Mouse (Mus musculus): ENCODE data around the gene Onecut1. TPM values are rescaled to one million over a fixed set of nuclear protein-coding genes. Genes with fewer than 3 reads are reported as not detected.
A peak's percentile ranks its signal among the peaks of the same experiment; 100 is the strongest.

The Onecut1 gene
- total RNA-seq, 2 experiments from 2014 or later, result not detected

DNA sequence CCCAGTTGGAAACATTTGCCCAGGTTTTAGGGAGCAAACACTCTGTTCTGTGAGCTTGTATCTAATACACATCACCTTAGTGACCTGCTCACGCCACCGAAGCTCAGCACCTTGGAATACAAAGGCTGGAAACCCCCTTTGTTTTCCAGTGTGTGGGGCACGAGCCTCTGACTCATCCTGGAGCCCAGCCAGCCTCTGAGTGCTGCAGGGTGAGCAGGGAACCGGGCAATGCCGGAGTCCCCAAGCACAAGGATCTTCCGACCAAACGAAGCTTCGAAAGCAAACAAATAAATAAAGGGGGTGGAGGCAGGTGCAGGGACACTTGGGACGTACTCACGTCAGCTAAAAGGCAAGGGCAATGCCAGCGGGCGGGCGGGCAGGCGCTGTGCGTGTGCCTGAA is 47.5 kb downstream of the Onecut1 start:
- ATAC-seq (replicated peaks; ENCODE audit: poor library complexity, severe bottlenecking), result no peak

DNA sequence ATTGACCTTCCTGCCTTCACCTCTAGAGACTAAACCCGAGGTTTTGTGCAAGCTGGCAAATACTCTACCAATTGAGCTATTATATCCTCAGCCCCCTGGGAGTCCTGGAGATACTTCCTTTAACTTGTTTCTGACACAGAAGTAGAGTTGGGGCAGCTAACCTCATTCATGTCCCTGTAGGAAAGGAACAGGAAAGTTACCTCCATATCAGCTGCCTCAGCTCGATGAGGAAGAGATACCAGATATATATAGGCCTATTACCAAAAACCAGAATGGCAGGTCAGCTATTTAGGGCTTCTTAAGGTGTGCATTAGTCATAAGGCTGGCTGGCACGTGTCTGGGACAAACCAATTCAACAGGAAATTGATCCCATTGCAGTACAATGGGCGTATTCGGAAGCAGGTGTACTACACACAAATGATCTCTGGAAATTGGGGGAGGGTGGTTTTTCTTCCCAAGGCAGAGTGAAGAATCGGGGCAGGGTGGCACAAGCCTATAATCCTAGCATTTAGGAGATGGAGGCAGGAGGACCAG is 48.6 kb downstream of the Onecut1 start:
- no peak for ATAC-seq (replicated peaks; ENCODE audit: poor library complexity, severe bottlenecking)

DNA sequence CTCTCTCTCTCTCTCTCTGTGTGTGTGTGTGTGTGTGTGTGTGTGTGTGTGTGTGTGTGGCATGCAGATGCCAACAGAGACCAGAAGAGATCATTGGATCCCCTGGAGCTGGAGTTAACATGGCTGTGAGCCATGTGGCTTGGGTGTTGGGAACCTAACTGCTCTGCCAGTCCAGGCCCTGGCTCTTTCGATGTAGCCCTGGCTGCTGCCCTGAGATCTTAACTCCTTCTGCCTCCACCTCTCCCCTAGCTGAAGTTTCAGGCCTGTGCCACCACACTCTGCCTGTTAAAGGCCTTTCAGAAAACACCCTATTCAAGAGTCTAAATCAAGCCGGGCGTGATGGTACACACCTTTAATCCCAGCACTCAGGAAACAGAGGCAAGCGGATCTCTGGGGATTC is 49.7 kb downstream of the Onecut1 start:
- ATAC-seq (replicated peaks; ENCODE audit: poor library complexity, severe bottlenecking), result no peak

DNA sequence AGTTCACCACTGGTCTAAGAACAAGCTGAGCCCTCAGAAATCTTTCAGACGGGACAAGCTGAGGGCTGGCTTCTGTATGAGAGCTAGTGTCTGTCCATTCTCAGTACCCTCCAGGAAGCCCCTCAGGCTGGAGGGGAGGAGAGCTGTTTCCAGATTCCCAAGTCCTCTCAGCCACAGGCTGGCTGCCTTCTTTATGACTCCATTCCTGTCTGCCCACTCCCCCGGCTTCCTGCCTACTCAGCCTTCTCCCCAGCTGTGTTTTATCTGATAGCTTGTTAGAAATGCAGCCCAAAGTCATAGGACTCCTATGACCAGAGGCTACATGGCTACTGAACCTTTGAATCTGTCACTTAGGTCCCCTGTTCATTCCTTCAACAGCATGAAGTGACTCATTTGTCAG is 50.2 kb downstream of the Onecut1 start:
- ATAC-seq (replicated peaks; ENCODE audit: poor library complexity, severe bottlenecking), result no peak

DNA sequence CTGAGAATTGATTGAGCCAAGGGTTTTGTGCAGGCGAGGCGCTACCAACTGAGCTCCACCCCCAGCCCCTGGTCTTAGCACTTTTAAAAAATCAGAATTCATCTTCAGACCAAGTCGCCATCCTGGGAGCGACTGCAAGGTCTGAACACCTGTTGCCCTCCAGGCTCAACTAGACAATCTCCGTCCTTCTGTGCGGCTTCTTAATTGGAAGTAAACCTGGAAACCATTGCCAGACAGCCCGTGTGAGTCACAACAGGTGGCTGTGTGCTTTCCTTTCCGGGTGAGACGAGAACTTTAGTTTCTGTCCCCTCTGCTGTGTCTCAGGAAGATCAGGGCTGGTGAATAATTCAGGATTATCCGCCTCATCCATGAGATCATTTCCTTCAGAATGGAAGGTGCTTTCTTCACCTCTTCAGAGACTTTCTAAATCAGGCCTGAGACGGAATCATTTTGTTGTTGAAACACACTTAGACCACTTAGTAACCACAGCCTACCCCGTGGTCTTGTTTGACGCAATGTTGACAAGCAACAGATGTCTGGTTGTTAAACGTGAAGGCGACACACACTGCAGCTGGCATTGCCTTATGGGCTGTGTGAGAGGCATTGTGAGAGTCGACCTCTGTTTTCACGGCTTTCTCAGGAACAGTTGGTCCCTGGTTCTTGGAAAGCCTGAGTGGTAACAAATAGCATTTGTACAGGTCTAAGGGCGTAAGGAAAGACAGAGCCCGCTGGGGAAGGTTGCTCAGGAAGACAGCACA is 51.1 kb downstream of the Onecut1 start:
- peak; percentile 73 for ATAC-seq (replicated peaks; ENCODE audit: poor library complexity, severe bottlenecking)

DNA sequence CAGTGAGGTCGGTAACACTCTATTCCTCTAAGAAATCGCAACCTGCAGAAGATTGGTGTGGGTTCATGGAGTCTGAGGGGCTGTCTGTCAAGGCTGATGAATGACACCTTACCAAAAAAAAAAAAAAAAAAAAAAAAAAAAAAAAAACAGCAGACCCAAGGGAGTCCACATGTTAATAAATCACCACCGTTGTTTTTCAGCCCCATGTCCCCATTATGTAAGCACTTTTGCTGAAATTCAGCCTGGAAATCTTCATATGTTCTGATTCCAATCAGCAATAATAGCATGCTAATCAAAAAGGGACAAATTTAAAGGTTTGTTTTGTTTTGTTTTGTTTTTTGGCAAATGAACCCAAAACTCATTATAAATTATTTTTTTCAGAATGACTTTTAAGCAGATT is 53.9 kb downstream of the Onecut1 start:
- ATAC-seq (replicated peaks; ENCODE audit: poor library complexity, severe bottlenecking), result no peak

DNA sequence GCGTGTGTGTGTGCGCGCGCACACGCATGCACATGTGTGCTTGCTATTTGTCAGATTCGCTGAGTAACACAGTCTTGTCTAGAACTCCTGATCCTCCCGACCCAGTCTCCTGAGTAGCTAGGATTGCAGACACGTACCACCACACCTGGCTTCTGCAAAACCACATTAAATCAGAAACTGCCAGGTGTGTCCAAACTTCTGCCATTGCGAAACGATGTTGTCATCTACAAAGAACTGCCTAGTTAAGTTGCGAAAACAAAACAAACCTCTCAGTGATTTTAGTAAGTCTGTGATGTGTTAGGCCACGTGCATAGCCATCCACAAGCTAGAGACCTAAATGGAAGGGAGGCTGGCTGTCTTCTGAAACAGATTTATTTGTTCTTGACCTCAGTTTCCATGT is 58.7 kb downstream of the Onecut1 start:
- ATAC-seq (replicated peaks; ENCODE audit: poor library complexity, severe bottlenecking), result no peak

DNA sequence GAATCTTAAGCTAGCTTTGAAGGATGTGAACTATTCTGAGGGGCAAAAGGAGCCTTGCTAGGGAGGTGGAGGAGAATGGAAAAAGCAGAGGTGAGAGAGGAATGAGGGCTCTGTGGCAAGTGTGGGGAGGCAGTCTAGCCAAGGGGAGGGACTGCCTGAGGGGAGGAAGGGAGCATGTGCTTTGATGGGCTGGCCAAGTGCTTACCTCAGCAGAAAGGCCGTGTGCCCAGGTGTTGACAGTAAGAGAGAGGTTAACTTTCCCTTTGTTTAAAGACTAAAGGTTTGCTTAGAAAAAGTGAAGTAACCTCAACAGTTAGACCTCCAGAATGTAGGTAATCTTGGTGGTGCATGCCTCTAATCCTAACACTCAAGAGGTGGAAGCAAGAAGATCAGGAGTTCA is 59.7 kb downstream of the Onecut1 start:
- no peak for ATAC-seq (replicated peaks; ENCODE audit: poor library complexity, severe bottlenecking)

DNA sequence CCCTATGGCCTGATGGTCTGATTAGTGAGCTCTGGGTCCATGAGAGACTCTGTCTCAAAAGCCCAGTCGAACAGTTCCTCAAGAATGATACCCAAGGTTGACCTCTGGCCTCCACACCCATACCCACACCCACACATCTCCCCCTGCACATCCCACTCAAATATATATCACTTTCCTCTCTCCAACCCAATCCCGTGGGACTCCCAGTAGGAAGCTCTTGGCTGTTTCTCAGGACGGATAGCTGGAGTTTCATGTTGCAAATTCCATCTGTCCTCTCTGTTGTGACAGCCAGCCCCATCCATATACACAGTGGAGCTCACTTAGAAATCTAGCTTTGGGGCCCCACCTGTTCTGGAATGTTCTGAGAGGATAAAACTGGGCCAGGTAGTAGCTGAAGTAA is 61.2 kb downstream of the Onecut1 start:
- ATAC-seq (replicated peaks; ENCODE audit: poor library complexity, severe bottlenecking), result no peak

DNA sequence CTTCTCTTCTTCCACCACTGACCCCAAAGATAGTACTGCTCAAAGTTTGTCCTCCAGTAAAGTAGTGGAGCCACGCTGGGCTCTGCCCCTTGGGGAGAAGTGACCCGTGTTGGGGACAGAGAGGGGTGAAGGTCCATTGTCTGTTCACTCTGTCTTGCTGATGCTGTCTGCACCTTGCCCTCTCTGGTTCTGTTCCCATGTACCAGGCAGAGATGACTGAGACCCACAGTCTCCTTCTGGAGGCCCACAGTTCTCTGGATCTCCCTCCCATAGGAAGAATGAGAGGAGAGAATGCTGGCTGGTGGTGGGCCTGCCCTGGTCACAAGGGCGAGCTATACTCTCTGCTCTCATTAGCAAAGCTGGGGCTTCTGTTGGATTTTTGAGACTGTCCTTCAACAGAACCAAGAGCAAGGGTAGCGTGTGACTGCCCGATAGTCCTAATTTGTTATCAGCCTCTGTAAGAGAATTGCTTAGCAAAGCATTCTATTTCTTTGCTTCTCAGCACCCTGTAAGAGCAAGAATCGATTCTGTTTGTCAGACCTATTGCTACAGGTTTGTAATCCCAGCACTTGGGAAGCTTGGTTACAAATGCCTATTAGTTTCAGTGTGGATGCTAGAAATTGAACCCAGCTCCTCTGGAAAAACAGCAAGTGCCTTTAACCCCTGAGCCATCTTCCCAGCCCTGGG is 61.7 kb downstream of the Onecut1 start:
- no peak for ATAC-seq (replicated peaks; ENCODE audit: poor library complexity, severe bottlenecking)

DNA sequence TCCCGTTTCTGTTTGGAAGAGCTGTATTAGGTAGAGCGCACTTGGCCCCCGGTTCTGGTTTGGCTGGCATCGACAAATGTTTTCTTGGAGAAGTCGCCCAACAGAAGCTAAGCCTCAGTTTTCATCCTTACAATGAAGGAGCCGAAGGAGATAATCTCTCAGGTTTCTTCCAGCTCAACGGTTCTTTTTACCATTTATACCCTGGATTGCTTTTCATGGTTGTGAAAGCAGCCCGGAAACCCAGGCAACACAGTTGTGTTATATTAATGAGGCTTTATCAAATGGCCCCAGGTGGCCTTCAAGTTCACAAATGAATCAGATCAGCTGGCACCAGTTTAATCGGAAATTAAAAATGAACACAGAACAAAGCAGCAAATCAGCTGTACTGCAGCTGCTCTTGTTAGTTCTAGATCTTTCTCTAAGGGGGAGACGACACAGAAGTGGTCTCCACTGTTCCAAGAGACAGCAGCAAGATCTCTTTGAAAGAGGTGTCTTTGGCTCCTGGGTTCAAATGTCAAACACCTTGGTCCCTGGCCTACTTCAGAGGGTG is 63.6 kb downstream of the Onecut1 start:
- no peak for ATAC-seq (replicated peaks; ENCODE audit: poor library complexity, severe bottlenecking)

DNA sequence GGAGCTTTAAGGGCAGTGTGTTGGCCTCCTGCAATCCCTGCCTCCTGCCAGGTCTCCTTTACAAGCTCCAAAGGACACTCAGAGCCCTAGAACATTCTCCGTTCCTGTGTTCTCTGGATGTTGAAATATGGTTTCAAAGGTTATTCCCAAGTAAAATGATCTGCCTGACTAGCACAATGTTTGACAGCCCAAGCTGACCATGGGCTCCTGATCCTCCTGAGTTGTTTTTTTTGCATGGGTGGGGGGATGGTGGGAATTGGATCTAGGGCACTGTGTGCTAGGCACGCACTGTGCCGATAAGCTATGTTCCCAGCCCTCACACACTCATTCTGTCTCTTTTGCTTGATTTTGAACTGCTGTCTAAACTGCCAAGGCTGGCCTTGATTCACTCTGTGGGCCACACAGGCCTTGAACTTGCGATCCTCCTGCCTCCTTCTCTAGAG is 68.3 kb downstream of the Onecut1 start:
- ATAC-seq (replicated peaks; ENCODE audit: poor library complexity, severe bottlenecking), result no peak

DNA sequence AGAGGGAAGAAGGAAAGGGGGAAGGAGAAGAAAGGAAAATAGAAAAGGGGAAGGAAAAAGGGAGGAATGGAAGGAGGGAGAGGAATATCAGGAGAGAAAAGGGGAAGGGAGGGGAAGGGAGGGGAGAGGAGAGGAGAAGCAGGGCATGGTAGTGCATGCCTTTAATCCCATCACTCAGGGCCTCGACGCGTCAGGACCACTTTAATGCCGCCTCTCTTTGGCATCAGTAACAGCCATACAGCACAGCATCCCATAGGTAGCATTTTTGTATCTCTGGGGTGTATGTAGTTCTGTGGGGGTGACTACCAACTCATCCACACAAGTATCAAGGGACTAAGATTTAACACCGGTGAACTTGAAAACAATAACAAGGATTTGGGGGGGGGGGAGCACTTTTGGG is 68.9 kb downstream of the Onecut1 start:
- no peak for ATAC-seq (replicated peaks; ENCODE audit: poor library complexity, severe bottlenecking)

DNA sequence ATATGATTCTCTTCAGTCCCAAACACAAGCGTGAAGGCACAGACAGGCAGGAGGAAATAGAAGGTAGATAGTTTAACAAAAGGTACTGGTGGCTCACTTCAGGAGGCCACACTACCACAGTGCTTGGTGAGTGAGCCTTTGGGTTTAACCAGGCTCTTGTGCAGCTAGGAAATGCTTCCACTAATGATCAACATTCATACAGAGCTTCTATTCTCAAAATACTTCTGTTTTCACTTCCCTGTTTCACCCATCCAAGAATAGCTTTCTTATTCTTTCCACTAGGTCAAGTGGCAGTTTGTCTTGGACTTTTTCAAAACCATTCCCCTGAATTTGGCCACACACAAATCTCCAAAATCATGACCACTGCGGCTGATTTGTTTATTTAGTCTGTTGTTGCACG is 73.6 kb downstream of the Onecut1 start:
- peak; percentile 74 for ATAC-seq (replicated peaks; ENCODE audit: poor library complexity, severe bottlenecking)

DNA sequence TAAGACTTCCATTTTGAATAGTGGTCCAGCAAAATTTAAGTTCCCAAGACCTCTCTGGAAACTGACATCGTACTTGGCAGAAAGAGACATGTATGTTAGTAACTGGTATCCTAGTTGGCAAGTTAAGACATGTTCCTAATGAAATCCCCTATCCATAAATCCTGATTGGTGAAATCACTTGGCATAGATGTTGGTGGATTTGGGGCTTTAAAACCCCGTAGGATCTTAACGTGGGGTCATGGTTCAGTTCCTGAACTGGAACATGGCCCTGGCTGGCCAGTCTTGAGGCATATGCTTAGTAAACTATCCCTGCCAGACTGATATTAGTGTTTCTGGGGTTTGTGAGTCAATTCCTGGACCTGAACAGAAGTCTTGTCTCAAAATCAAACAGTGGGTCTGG is 76.0 kb downstream of the Onecut1 start:
- ATAC-seq (replicated peaks; ENCODE audit: poor library complexity, severe bottlenecking), result no peak

DNA sequence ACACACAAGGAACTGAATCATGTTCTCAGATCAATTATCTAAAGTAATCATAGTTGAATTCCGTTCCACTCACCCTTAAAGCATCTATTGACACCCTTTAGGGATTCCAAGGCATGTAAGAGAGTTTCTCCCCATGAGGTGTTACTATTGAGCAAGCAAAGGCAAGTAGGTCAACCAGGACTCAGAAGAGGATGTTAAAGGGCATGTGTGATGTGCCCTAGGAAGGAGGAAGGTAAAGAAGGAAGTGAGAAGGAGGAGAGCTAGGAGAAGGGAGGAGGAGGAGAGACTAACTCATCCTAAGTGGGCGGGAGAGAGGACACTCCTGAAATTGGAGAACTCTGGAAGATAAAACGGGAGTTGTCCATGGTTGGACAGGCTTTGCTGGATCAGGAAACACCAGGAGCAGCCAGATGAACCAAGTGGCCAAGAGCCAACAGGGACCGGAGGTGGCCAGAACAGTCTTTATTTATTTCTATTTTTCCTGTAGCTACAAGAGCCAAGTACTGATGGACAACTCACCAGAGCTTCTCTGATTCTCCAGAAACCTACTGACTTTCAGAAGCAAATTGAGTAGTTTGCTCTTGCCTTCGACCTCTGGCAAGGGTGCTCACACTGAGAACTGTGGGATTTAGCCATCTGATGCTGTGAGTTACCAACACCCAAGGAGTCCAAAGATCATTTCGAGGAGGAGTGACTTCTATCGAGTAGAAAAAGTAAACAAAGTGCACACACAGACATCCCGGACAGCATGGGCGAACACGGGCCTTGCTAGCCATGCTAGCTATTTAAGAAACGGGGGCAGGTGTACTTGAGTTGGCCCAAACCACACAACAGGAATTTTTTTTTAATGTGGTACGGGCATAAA is 77.2 kb downstream of the Onecut1 start:
- ATAC-seq (replicated peaks; ENCODE audit: poor library complexity, severe bottlenecking), result peak; percentile 92

Other genes with a start within 250 kb of the Onecut1 start
- gene Fam214a, start 91.0 kb downstream of the Onecut1 start, total RNA-seq (2014; fragmentation: Nextera tagmentation), result 8.8 and 9.2 TPM in 2 replicates
- 9.4 and 13.5 TPM in 2 replicates for gene Fam214a, start 91.0 kb downstream of the Onecut1 start, total RNA-seq (2017)
- 173 and 243 TPM in 2 replicates for gene Arpp19, start 175.7 kb downstream of the Onecut1 start, total RNA-seq (2014; fragmentation: Nextera tagmentation)
- gene Arpp19, start 175.7 kb downstream of the Onecut1 start, total RNA-seq (2017), result 122 and 177 TPM in 2 replicates
- gene Myo5a, start 209.1 kb downstream of the Onecut1 start, total RNA-seq (2014; fragmentation: Nextera tagmentation), result 78.8 and 90.2 TPM in 2 replicates
- gene Myo5a, start 209.1 kb downstream of the Onecut1 start, total RNA-seq (2017), result 134 and 136 TPM in 2 replicates

Data from granulocyte monocyte progenitor cell, adult 5-6 weeks (primary cell).